Mouse (Mus musculus) C2C12 (cell line): ENCODE measurements around the gene Stum.

ENCODE experiments used
- CTCF ChIP-seq: IDR thresholded peaks from one replicate; pipeline ENCODE4 v1.5.1; 2011; ENCODE audit not compliant: control insufficient read depth, insufficient read depth, insufficient read length
- MAX ChIP-seq: IDR thresholded peaks from one replicate; pipeline ENCODE4 v1.6.1; 2011; ENCODE audit warnings: mild to moderate bottlenecking, control low read depth
- MYOD1 ChIP-seq: IDR thresholded peaks from one replicate; pipeline ENCODE4 v1.6.1; 2011; ENCODE audit warnings: low read depth; ENCODE audit not compliant: control insufficient read depth, insufficient read length
- USF1 ChIP-seq: IDR thresholded peaks from one replicate; pipeline ENCODE4 v1.6.1; 2011; ENCODE audit warnings: low read depth, mild to moderate bottlenecking, control low read depth, moderate library complexity

GRCm38 (mm10) chr1:180407171-180407671 lies 76.1 kb downstream of the Stum start:
- peak; percentile 30 for TF ChIP-seq CTCF
- TF ChIP-seq MYOD1: no peak
- TF ChIP-seq MAX: no peak
- TF ChIP-seq USF1: no peak
